Mouse (Mus musculus) kidney, postnatal 36 days (tissue): ENCODE measurements at regions not wholly inside any gene's neighbourhood (a gene's known extent, or its start where the extent isn't known, plus 50 kb on each side); places are given as distances from the start of the nearest gene placed in this dataset.

ENCODE experiments used
- DNase-seq, 2 experiments: peaks; one replicate each; pipeline ENCODE4 v3.0.0; 2021 to 2022; ENCODE audit warnings: mixed read lengths in 2 of 2

DNA sequence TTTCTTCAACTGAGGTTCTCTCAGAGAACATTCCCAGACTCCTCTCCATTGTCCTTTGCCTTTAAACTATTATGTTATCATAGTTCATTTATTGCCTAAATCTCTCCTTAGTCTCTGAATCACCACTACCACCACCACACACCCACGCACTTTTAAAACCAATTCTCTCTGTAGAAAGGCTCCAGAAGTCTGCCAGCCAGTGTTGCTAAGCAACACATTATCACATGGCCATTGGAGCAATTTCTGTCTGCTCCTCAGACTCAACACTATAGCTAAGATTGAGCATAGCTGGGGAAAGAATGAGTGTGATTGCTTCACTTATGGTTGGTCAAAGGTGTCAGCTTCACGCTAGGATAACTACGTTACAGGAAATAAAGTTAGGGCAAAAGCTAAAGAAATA lies 59.3 kb downstream of the Trap1a start:
- DNase-seq, result no peak

DNA sequence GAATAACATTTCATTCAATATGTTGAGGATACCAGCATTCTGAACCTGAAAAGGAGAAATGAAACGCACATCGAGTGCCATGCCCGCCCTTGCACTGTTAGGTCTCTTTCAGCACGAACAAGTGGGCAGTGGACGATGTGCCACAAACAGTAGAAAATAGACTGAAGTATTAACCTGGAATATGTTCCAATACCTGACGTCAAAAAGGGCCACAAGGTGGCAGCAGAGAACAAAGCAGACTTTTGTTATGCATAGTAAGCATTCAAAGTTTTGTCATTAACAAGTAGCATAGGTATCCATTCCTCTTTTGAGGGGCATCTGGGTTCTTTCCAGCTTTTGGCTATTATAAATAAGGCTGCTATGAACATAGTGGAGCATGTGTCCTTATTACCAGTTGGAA lies 63.5 kb upstream of the D330045A20Rik start:
- DNase-seq, result peak; percentile 56 to 86

DNA sequence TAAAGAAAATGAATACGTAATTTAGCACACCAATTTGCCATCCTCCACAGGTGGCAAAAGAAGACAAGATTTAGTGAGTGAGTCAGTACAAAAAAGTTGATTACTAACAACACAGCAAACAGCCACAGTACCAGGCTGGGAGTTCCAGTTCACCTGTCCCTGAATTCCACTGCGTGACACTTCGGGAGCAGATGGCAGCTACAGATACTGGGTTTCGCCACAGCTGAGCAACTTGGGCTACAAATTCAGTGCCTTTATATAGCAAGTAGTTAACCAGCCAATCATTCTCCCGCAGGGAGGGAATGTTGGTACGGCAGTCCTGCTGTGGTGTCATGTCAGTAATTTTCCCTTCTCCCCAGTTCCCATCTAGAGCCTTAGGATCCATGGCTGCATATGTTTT lies 60.3 kb upstream of the D330045A20Rik start:
- no peak for DNase-seq

DNA sequence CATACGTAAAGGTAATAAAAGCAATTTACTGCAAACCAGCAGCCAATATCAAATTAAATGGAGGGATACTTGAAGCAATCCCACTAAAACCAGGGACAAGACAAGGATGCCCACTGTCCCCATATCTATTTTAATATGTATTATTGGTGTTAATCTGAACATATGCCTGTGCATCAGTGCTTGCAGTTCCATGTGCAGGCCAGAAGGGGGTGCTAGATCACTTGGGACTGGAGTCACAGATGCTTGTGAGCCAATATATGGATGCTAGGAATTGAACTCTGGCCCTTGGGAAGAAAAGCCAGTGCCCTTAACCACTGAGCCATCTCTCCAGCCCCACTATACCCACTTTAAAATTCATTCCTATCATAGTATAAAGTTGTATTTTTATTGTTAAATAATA lies 55.9 kb upstream of the D330045A20Rik start:
- peak in 1 of 2 experiments; percentile 19 for DNase-seq
